Mouse (Mus musculus): Measurements from ENCODE around the gene Adgrg1. TPM values are rescaled to one million over a fixed set of nuclear protein-coding genes. Genes with fewer than 3 reads are reported as not detected.

Gene Adgrg1
- total RNA-seq, 4 experiments from 2014 or later: 41.3 to 63.6 (median 51.8) TPM

- no peak for DNase-seq (ENCODE audit: low spot score)
These were observed 62.8 kb downstream of the Adgrg1 start for GRCm38 (mm10) chr8:95037106-95037925.

- DNase-seq (ENCODE audit: low spot score): no peak
These were observed 67.6 kb downstream of the Adgrg1 start for GRCm38 (mm10) chr8:95041883-95042784.

- DNase-seq (ENCODE audit: low spot score): no peak
These were observed 70.3 kb downstream of the Adgrg1 start for GRCm38 (mm10) chr8:95044811-95045210.

- peak; percentile 15 for DNase-seq (ENCODE audit: low spot score)
These were observed 72.4 kb downstream of the Adgrg1 start for GRCm38 (mm10) chr8:95046982-95047381.

- DNase-seq (ENCODE audit: low spot score): no peak
These were observed 73.5 kb downstream of the Adgrg1 start for GRCm38 (mm10) chr8:95047884-95048680.

GRCm38 (mm10) chr8:95049636-95050035 is 75.1 kb downstream of the Adgrg1 start:
- no peak for DNase-seq (ENCODE audit: low spot score)

- DNase-seq (ENCODE audit: low spot score): no peak
These were observed 79.9 kb downstream of the Adgrg1 start for GRCm38 (mm10) chr8:95054438-95054837.

- no peak for DNase-seq (ENCODE audit: low spot score)
These were observed 80.5 kb downstream of the Adgrg1 start, which contains the start of gene Drc7 for GRCm38 (mm10) chr8:95054927-95055510. Drc7 (plus strand) TSS chr8:95055103.

GRCm38 (mm10) chr8:95056414-95056813 is 81.9 kb downstream of the Adgrg1 start:
- DNase-seq (ENCODE audit: low spot score): no peak

- no peak for DNase-seq (ENCODE audit: low spot score)
These were observed 84.1 kb downstream of the Adgrg1 start for GRCm38 (mm10) chr8:95058661-95059060.

- no peak for DNase-seq (ENCODE audit: low spot score)
These were observed 85.4 kb downstream of the Adgrg1 start for GRCm38 (mm10) chr8:95059812-95060533.

Other genes starting within 250 kb of the Adgrg1 start
- gene Ccl22, start 229.2 kb upstream of the Adgrg1 start, total RNA-seq (2022): not detected
- gene Cx3cl1, start 202.7 kb upstream of the Adgrg1 start, total RNA-seq (2022): 1 to 10 TPM; 5.7 to 8.2 (median 7.2) TPM
- not detected for gene Ccl17, start 164.3 kb upstream of the Adgrg1 start, total RNA-seq (2022)
- gene Coq9, start 136.4 kb upstream of the Adgrg1 start, total RNA-seq (2022): 100 to 1,000 TPM; 675 to 794 (median 735) TPM
- 10 to 100 TPM; 72.2 to 85.6 (median 78.5) TPM for gene Ciapin1, start 136.4 kb upstream of the Adgrg1 start, total RNA-seq (2022)
- gene Polr2c, start 117.3 kb upstream of the Adgrg1 start, total RNA-seq (2022): 10 to 100 TPM; 65.4 to 71.4 (median 68.7) TPM
- gene Dok4, start 98.4 kb upstream of the Adgrg1 start, total RNA-seq (2022): 10 to 100 TPM in 3 of 4 experiments, 1 to 10 TPM in 1; 9.2 to 15.2 (median 14.8) TPM
- 1 to 10 TPM; 3.0 to 5.7 (median 4.4) TPM for gene Ccdc102a, start 56.7 kb upstream of the Adgrg1 start, total RNA-seq (2022)
- under 1 TPM in 1 of 4 experiments, not detected in 3; 0.57 TPM for gene Adgrg5, start 51.1 kb upstream of the Adgrg1 start, total RNA-seq (2022)
- 1 to 10 TPM in 3 of 4 experiments, under 1 TPM in 1; 0.75 to 1.3 (median 1.2) TPM for gene Adgrg3, start 42.9 kb downstream of the Adgrg1 start, total RNA-seq (2022)
- not detected for gene Drc7, start 80.4 kb downstream of the Adgrg1 start, total RNA-seq (2022)
- 1 to 10 TPM; 5.4 to 7.2 (median 7.1) TPM for gene Katnb1, start 106.4 kb downstream of the Adgrg1 start, total RNA-seq (2022)
- gene Kifc3, start 228.1 kb downstream of the Adgrg1 start, total RNA-seq (2022): 10 to 100 TPM; 79.2 to 89.7 (median 83.6) TPM

All from heart, adult 8-10 months (tissue).